Comparison of ENCODE assay signal across 14 mouse cellular contexts in genomic region chr1:90159927-90160326, GRCm38 (mm10). TPM values are rescaled to one million over a fixed set of nuclear protein-coding genes. Genes with fewer than 3 reads are reported as not detected.
DNase-seq lines count a peak whose midpoint lies in the region; TF ChIP-seq lines count a peak whose summit lies in the region.
"Had no signal": no experiment of that assay in that cellular context is flagged by ENCODE, and none has a peak within 500 bp of the region (broad histone marks: within the 10 kb centered on the region; RNA-seq: fewer than 3 reads in every experiment).

No protein-coding gene starts in this region.

- peak; percentile 18 for TF ChIP-seq CTCF in left cerebral cortex, adult 2 months (IDR thresholded peaks at IDR 0.05)

- no peaks in the 10 kb centered on the region for H3K9me3 ChIP-seq in heart, embryonic 10.5 days
- H3K9me3 ChIP-seq: embryonic facial prominence, embryonic 12.5 days; lung, embryonic 15.5 days had no signal

- intact Hi-C loops in left cerebral cortex, adult 2 months (cut with DNase I), result no loop called here
- intact Hi-C loops in left cerebral cortex, postnatal 4 days (cut with DNase I), result no loop called here

- H3K27ac ChIP-seq in heart, embryonic 10.5 days, result peak overlapping the region; percentile 9; the same call in 1 of the 2 replicates
- H3K27ac ChIP-seq in left cerebral cortex, adult 2 months, result no peak overlapping the region
- H3K27ac ChIP-seq: embryonic facial prominence, embryonic 12.5 days; lung, embryonic 15.5 days had no signal

- no peaks in the 10 kb centered on the region for H3K36me3 ChIP-seq in heart, embryonic 10.5 days
- H3K36me3 ChIP-seq: embryonic facial prominence, embryonic 12.5 days; lung, embryonic 15.5 days had no signal

- H3K4me1 ChIP-seq in heart, embryonic 10.5 days, result peaks cover 25% of the 10 kb centered on the region
- H3K4me1 ChIP-seq: lung, embryonic 15.5 days had no signal

- peak; percentile 72 for DNase-seq in heart, embryonic 10.5 days (ENCODE audit: low spot score)
- DNase-seq in heart, adult 11 months, result no peak
- DNase-seq in left cerebral cortex, adult 2 months (ENCODE audit: extremely low spot score in 1 of 2, low spot score in 2 of 2), result no peak
- no peak for DNase-seq in left cerebral cortex, postnatal 4 days
- DNase-seq in ES-CJ7 (ENCODE audit: low read depth, low spot score), result peak; percentile 53
- DNase-seq in embryo, embryonic 11 days, result peak; percentile 44
- DNase-seq in Muller cell, postnatal 12 days (ENCODE audit: inconsistent ontology term), result no peak
- DNase-seq in spleen, adult 18-20 months, result no peak
- DNase-seq: layer of hippocampus, postnatal 36 days had no signal

- H3K27me3 ChIP-seq in heart, embryonic 10.5 days (ENCODE audit: insufficient read depth, poor library complexity, severe bottlenecking), result peaks cover 39% of the 10 kb centered on the region
- H3K27me3 ChIP-seq: embryonic facial prominence, embryonic 12.5 days had no signal

- H3K4me3 ChIP-seq in heart, embryonic 10.5 days, result no peak overlapping the region
- H3K4me3 ChIP-seq in left cerebral cortex, adult 2 months, result no peak overlapping the region
- H3K4me3 ChIP-seq: embryonic facial prominence, embryonic 12.5 days; lung, embryonic 15.5 days had no signal

- WGBS in heart, embryonic 10.5 days, result 37% methylated on average over 13 of the region's 13 CpGs

RNA-seq across cellular contexts. Expression of gene Iqca, which starts 6.7 kb away (rescaled TPM):
- 0.11 and 0.16 TPM in 2 replicates for polyA plus RNA-seq in heart, embryonic 10.5 days (2016; fragmentation: Nextera tagmentation; extraction: Ambion mirVana)
- under 1 TPM; 0.29 to 0.75 TPM for total RNA-seq in left cerebral cortex, adult 2 months (2021)
- total RNA-seq in left cerebral cortex, postnatal 4 days (2021), result under 1 TPM; 0.79 to 0.88 TPM
- total RNA-seq: gastrocnemius, adult 8-10 months had no signal
- polyA plus RNA-seq: CD4-positive, CD25-positive, alpha-beta regulatory T cell, adult 4 months; inflammation-experienced regulatory T-cells, adult 6 months had no signal

RNA-seq across cellular contexts. Expression of gene Ackr3, which starts 43.9 kb away (rescaled TPM):
- polyA plus RNA-seq in heart, embryonic 10.5 days (2016; fragmentation: Nextera tagmentation; extraction: Ambion mirVana), result 24.7 and 25.5 TPM in 2 replicates
- total RNA-seq in left cerebral cortex, adult 2 months (2021), result 1 to 10 TPM; 7.4 to 9.9 TPM
- total RNA-seq in left cerebral cortex, postnatal 4 days (2021), result 1 to 10 TPM; 7.3 to 9.0 TPM
- polyA plus RNA-seq: CD4-positive, CD25-positive, alpha-beta regulatory T cell, adult 4 months had no signal

Comparison
In these comparisons a context has a peak if more than half of its experiments do, and no peak if none do; other contexts are left out.
1. DNase-seq: peak in heart, embryonic 10.5 days (single experiment), ES-CJ7 (single experiment) and embryo, embryonic 11 days (single experiment); none in heart, adult 11 months (single experiment), left cerebral cortex, adult 2 months (0 of 2), left cerebral cortex, postnatal 4 days (single experiment), Muller cell, postnatal 12 days (single experiment) and spleen, adult 18-20 months (0 of 2).